Mouse (Mus musculus): ENCODE measurements at regions not wholly inside any gene's neighbourhood (a gene's known extent, or its start where the extent isn't known, plus 50 kb on each side); places are given as distances from the start of the nearest gene placed in this dataset.

- Histone ChIP-seq H3K4me3 (ENCODE audit: insufficient read depth, low read length) (no peak overlapping the region), H3K27ac (ENCODE audit: insufficient read depth, low read length) (no peak overlapping the region), H3K4me1 (ENCODE audit: control insufficient read depth, insufficient read depth, low read length) (no peaks in the 10 kb centered on the region)
- TF ChIP-seq POLR2A (IDR thresholded peaks at IDR 0.05; ENCODE audit: extremely low read depth, insufficient read depth, low read length), result no peak
- no peak for TF ChIP-seq CTCF (IDR thresholded peaks at IDR 0.05; ENCODE audit: extremely low read depth, insufficient read depth, low read length)
Measured at GRCm38 (mm10) chr7:70300516-70300915, 66.0 kb downstream of the Nr2f2 start.

- Histone ChIP-seq H3K27ac (ENCODE audit: insufficient read depth, low read length) (no peak overlapping the region), H3K4me3 (ENCODE audit: insufficient read depth, low read length) (no peak overlapping the region), H3K4me1 (ENCODE audit: control insufficient read depth, insufficient read depth, low read length) (no peaks in the 10 kb centered on the region)
- TF ChIP-seq CTCF (IDR thresholded peaks at IDR 0.05; ENCODE audit: extremely low read depth, insufficient read depth, low read length) (no peak), POLR2A (IDR thresholded peaks at IDR 0.05; ENCODE audit: extremely low read depth, insufficient read depth, low read length) (no peak)
Measured at GRCm38 (mm10) chr7:70291431-70291830, 75.1 kb downstream of the Nr2f2 start.

GRCm38 (mm10) chr7:70290733-70291320 lies 75.7 kb downstream of the Nr2f2 start:
- no peaks in the 10 kb centered on the region for H3K4me1 ChIP-seq (ENCODE audit: control insufficient read depth, insufficient read depth, low read length)
- H3K4me3 ChIP-seq (ENCODE audit: insufficient read depth, low read length), result no peak overlapping the region
- no peak overlapping the region for H3K27ac ChIP-seq (ENCODE audit: insufficient read depth, low read length)
- no peak for TF ChIP-seq POLR2A (IDR thresholded peaks at IDR 0.05; ENCODE audit: extremely low read depth, insufficient read depth, low read length)
- TF ChIP-seq CTCF (IDR thresholded peaks at IDR 0.05; ENCODE audit: extremely low read depth, insufficient read depth, low read length), result no peak

GRCm38 (mm10) chr7:70290277-70290676 lies 76.3 kb downstream of the Nr2f2 start:
- Histone ChIP-seq H3K4me1 (ENCODE audit: control insufficient read depth, insufficient read depth, low read length) (no peaks in the 10 kb centered on the region), H3K4me3 (ENCODE audit: insufficient read depth, low read length) (no peak overlapping the region), H3K27ac (ENCODE audit: insufficient read depth, low read length) (no peak overlapping the region)
- TF ChIP-seq POLR2A (IDR thresholded peaks at IDR 0.05; ENCODE audit: extremely low read depth, insufficient read depth, low read length) (no peak), CTCF (IDR thresholded peaks at IDR 0.05; ENCODE audit: extremely low read depth, insufficient read depth, low read length) (no peak)

- Histone ChIP-seq H3K4me1 (ENCODE audit: control insufficient read depth, insufficient read depth, low read length) (no peaks in the 10 kb centered on the region), H3K27ac (ENCODE audit: insufficient read depth, low read length) (no peak overlapping the region), H3K4me3 (ENCODE audit: insufficient read depth, low read length) (no peak overlapping the region)
- TF ChIP-seq POLR2A (IDR thresholded peaks at IDR 0.05; ENCODE audit: extremely low read depth, insufficient read depth, low read length) (no peak), CTCF (IDR thresholded peaks at IDR 0.05; ENCODE audit: extremely low read depth, insufficient read depth, low read length) (no peak)
Measured at GRCm38 (mm10) chr7:70288621-70289020, 77.9 kb downstream of the Nr2f2 start.

- no peak overlapping the region for H3K4me3 ChIP-seq (ENCODE audit: insufficient read depth, low read length)
- H3K27ac ChIP-seq (ENCODE audit: insufficient read depth, low read length), result no peak overlapping the region
- H3K4me1 ChIP-seq (ENCODE audit: control insufficient read depth, insufficient read depth, low read length), result no peaks in the 10 kb centered on the region
- TF ChIP-seq CTCF (IDR thresholded peaks at IDR 0.05; ENCODE audit: extremely low read depth, insufficient read depth, low read length) (no peak), POLR2A (IDR thresholded peaks at IDR 0.05; ENCODE audit: extremely low read depth, insufficient read depth, low read length) (no peak)
Measured at GRCm38 (mm10) chr7:70287891-70288421, 78.6 kb downstream of the Nr2f2 start.

- no peak overlapping the region for H3K27ac ChIP-seq (ENCODE audit: insufficient read depth, low read length)
- TF ChIP-seq POLR2A (IDR thresholded peaks at IDR 0.05; ENCODE audit: extremely low read depth, insufficient read depth, low read length) (no peak), CTCF (IDR thresholded peaks at IDR 0.05; ENCODE audit: extremely low read depth, insufficient read depth, low read length) (no peak)
- H3K4me3 ChIP-seq (ENCODE audit: insufficient read depth, low read length), result no peak overlapping the region
- H3K4me1 ChIP-seq (ENCODE audit: control insufficient read depth, insufficient read depth, low read length), result no peaks in the 10 kb centered on the region
Measured at GRCm38 (mm10) chr7:70286836-70287355, 79.6 kb downstream of the Nr2f2 start.

- no peak overlapping the region for H3K4me3 ChIP-seq (ENCODE audit: insufficient read depth, low read length)
- TF ChIP-seq POLR2A (IDR thresholded peaks at IDR 0.05; ENCODE audit: extremely low read depth, insufficient read depth, low read length) (no peak), CTCF (IDR thresholded peaks at IDR 0.05; ENCODE audit: extremely low read depth, insufficient read depth, low read length) (no peak)
Measured at GRCm38 (mm10) chr7:70285344-70285743, 81.2 kb downstream of the Nr2f2 start.

GRCm38 (mm10) chr7:70283836-70284235 lies 82.7 kb downstream of the Nr2f2 start:
- Histone ChIP-seq H3K27ac (ENCODE audit: insufficient read depth, low read length) (no peak overlapping the region), H3K4me1 (ENCODE audit: control insufficient read depth, insufficient read depth, low read length) (no peaks in the 10 kb centered on the region), H3K4me3 (ENCODE audit: insufficient read depth, low read length) (no peak overlapping the region)
- TF ChIP-seq CTCF (IDR thresholded peaks at IDR 0.05; ENCODE audit: extremely low read depth, insufficient read depth, low read length), result no peak
- no peak for TF ChIP-seq POLR2A (IDR thresholded peaks at IDR 0.05; ENCODE audit: extremely low read depth, insufficient read depth, low read length)

More at GRCm38 (mm10) chr7:70285344-70285743, 81.2 kb downstream of the Nr2f2 start:
- H3K4me1 ChIP-seq (ENCODE audit: control insufficient read depth, insufficient read depth, low read length), result no peaks in the 10 kb centered on the region
- H3K27ac ChIP-seq (ENCODE audit: insufficient read depth, low read length), result no peak overlapping the region

GRCm38 (mm10) chr7:70283166-70283565 lies 83.4 kb downstream of the Nr2f2 start:
- TF ChIP-seq POLR2A (IDR thresholded peaks at IDR 0.05; ENCODE audit: extremely low read depth, insufficient read depth, low read length) (no peak), CTCF (IDR thresholded peaks at IDR 0.05; ENCODE audit: extremely low read depth, insufficient read depth, low read length) (no peak)

More at GRCm38 (mm10) chr7:70283166-70283565, 83.4 kb downstream of the Nr2f2 start:
- no peak overlapping the region for H3K4me3 ChIP-seq (ENCODE audit: insufficient read depth, low read length)
- H3K27ac ChIP-seq (ENCODE audit: insufficient read depth, low read length), result no peak overlapping the region
- no peaks in the 10 kb centered on the region for H3K4me1 ChIP-seq (ENCODE audit: control insufficient read depth, insufficient read depth, low read length)

Data from cortical plate, adult 2 months (tissue).